Mouse (Mus musculus): ENCODE data around the gene Mrm1.

DNA sequence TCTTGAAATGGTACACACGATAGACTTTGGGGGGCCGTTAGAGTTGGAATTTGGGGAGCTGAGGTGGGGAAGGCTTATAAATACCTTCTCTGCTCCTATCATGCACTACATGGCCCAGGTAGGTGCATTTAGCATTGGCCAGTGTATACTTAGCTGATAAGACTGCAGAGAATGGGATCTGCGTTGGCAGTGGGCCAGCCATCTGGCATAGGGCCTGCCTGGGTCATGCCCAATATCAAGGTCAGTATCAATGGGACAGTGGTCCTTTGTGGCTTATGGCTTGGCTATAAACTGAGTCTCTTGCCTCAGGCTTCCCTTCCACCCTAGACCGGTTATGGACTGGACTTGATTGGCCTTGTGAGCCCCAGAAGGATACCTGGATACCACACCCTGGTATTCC, 14.9 kb downstream of the Mrm1 start:
- TF ChIP-seq EP300 (IDR thresholded peaks at IDR 0.05; ENCODE audit: low read depth) (no peak), CTCF (IDR thresholded peaks at IDR 0.05; ENCODE audit: low read depth) (no peak)

All from heart, postnatal 0 days (tissue).